Mouse (Mus musculus) heart, embryonic 15.5 days (tissue): ENCODE measurements at regions not wholly inside any gene's neighbourhood (a gene's known extent, or its start where the extent isn't known, plus 50 kb on each side); places are given as distances from the start of the nearest gene placed in this dataset.

Experiments
- ATAC-seq: fragments of 200-750 bp; cut with Nextera tagmentation; replicated peaks from 2 replicates; pipeline ENCODE4 v1.8.0; 2017; ENCODE audit warnings: low read depth, moderate TSS enrichment; ENCODE audit not compliant: insufficient number of reproducible peaks, insufficient read depth, low FRiP score
- H3K27ac ChIP-seq: fragments of 300-500 bp; sonication (generic); 2 replicates; pipeline ENCODE4 v1.5.1; 2015; ENCODE audit warnings: mild to moderate bottlenecking, inconsistent platforms
- H3K27me3 ChIP-seq: fragments of 300-500 bp; sonication (generic); 2 replicates; pipeline ENCODE4 v1.6.1; 2015; ENCODE audit warnings: inconsistent platforms
- H3K36me3 ChIP-seq: fragments of 300-500 bp; sonication (generic); 2 replicates; pipeline ENCODE4 v1.6.1; 2015; ENCODE audit warnings: mild to moderate bottlenecking, inconsistent platforms
- H3K4me1 ChIP-seq: fragments of 300-500 bp; sonication (generic); replicated peaks from 2 replicates; pipeline ENCODE4 v1.6.1; 2015; ENCODE audit warnings: inconsistent platforms
- H3K4me2 ChIP-seq: fragments of 300-500 bp; sonication (generic); 2 replicates; pipeline ENCODE4 v1.6.1; 2015; ENCODE audit warnings: inconsistent platforms, mild to moderate bottlenecking, moderate library complexity
- H3K4me3 ChIP-seq: fragments of 300-500 bp; sonication (generic); 2 replicates; pipeline ENCODE4 v1.5.1; 2015; ENCODE audit warnings: mild to moderate bottlenecking, inconsistent platforms
- H3K9ac ChIP-seq: fragments of 300-500 bp; sonication (generic); 2 replicates; pipeline ENCODE4 v1.6.1; 2015; ENCODE audit warnings: mild to moderate bottlenecking, inconsistent platforms
- H3K9me3 ChIP-seq: fragments of 300-500 bp; sonication (generic); replicated peaks from 2 replicates; pipeline ENCODE4 v1.6.1; 2016; ENCODE audit warnings: inconsistent platforms
- WGBS: fragments of 180-500 bp; shearing (Covaris S2); methylation state at CpG from one replicate; pipeline ENCODE4 v1.1.7; 2015; ENCODE audit warnings: mixed read lengths; 5-methylcytosine and 5-hydroxymethylcytosine counted together

DNA sequence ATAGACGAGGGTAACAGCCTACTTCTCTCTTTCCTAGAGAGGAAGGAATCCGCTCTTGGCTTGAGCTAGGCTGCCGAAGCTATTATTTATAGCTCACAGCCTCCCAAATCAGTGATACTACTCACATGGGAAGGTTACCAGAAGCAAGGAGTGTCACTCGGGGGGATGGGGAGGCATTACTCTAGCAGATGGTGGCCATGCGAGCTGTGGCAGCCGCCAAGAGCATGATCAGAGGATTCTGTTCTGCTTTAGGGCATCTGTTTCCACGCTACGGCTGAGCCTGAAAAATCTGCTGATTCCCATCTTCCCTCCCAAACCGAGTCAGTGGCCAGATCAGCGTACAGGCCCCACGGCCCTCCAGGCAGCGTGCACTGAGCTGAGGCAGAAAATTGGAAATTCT, 79.5 kb downstream of the Kctd12 start:
- H3K9me3 ChIP-seq, result no peaks in the 10 kb centered on the region
- H3K4me1 ChIP-seq, result peaks cover 16% of the 10 kb centered on the region
- WGBS, result 27% methylated on average over 12 of the region's 12 CpGs
- H3K4me3 ChIP-seq, result peak overlapping the region; percentile 19; the same call in 1 of the 2 replicates
- H3K9ac ChIP-seq, result peak overlapping the region; percentile 23; the same call in 1 of the 2 replicates
- peak overlapping the region; percentile 54 for H3K4me2 ChIP-seq
- ATAC-seq, result peak; percentile 67
- no peaks in the 10 kb centered on the region for H3K36me3 ChIP-seq
- H3K27me3 ChIP-seq, result no peaks in the 10 kb centered on the region
- peak overlapping the region; percentile 79 for H3K27ac ChIP-seq

DNA sequence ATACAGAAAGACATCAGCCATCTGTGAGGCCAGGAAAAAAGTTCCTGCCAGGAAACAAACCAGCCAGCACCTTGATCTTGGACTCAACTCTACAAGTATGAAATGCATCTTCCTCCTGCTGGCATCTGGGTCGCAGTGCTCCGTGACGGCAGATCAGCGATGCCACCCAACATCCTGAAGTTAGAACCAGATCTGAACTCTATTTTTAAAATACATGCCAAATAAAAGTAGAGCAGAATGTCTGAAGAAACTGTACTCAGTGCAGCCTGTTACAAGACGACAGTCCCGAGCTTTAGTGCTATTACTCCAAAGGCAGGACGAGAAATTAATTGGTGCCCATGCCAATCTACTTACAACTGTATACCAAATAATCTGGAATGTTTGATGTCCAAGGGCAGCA, 80.2 kb downstream of the Kctd12 start:
- H3K36me3 ChIP-seq, result no peaks in the 10 kb centered on the region
- H3K9ac ChIP-seq, result no peak overlapping the region
- peak overlapping the region; percentile 79 for H3K27ac ChIP-seq
- H3K4me2 ChIP-seq, result peak overlapping the region; percentile 54; the same call in 1 of the 2 replicates
- ATAC-seq, result no peak
- WGBS, result 72% methylated on average over 7 of the region's 7 CpGs
- no peaks in the 10 kb centered on the region for H3K9me3 ChIP-seq
- peaks cover 16% of the 10 kb centered on the region for H3K4me1 ChIP-seq
- H3K4me3 ChIP-seq, result no peak overlapping the region
- no peaks in the 10 kb centered on the region for H3K27me3 ChIP-seq

DNA sequence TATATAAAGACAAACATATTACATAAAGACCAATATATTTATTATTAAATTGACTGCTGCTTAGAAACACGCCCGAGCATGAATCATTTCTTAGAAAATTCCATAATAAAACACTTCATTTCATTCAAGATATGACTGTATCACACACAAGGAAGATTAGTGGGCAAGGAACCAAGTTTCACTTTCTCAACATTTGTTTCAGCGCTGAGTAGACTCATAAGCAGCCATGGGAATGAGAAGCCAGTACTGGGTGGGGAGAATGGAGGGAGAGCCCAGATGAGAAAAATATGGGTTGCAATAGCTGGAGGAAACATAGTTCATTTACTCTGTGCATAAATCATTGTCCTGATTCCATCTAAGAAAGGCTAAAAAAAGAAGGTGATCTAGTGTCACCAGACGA, 84.0 kb downstream of the Kctd12 start:
- H3K36me3 ChIP-seq, result no peaks in the 10 kb centered on the region
- H3K9ac ChIP-seq, result no peak overlapping the region
- H3K9me3 ChIP-seq, result no peaks in the 10 kb centered on the region
- peaks cover 16% of the 10 kb centered on the region for H3K4me1 ChIP-seq
- H3K27ac ChIP-seq, result no peak overlapping the region
- no peak overlapping the region for H3K4me2 ChIP-seq
- no peaks in the 10 kb centered on the region for H3K27me3 ChIP-seq
- WGBS, result 69% methylated on average over 4 of the region's 4 CpGs
- H3K4me3 ChIP-seq, result no peak overlapping the region
- no peak for ATAC-seq

DNA sequence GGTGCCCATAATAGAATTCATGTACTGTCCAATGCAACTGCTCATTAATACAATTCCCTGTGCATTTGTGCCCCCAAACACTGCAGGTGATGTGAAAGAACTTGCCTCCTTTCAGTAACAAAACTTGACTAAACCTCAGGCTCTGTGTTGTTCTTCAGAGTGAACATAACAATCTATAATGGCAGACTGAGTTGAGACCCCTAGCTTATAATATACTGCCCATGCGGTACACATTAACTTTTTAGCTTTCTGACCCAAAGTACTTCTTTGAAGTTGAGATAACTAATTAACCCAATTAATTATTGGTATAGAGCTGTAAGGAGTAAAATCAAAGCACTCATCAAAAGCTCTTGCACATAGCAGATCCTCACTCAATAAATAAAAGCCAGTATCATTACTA, 85.4 kb downstream of the Kctd12 start:
- no peak overlapping the region for H3K9ac ChIP-seq
- WGBS, result 91% methylated on average over 1 of the region's 1 CpGs
- no peaks in the 10 kb centered on the region for H3K9me3 ChIP-seq
- peaks cover 3% of the 10 kb centered on the region for H3K4me1 ChIP-seq
- no peak for ATAC-seq
- no peak overlapping the region for H3K4me3 ChIP-seq
- no peak overlapping the region for H3K4me2 ChIP-seq
- H3K36me3 ChIP-seq, result no peaks in the 10 kb centered on the region
- H3K27me3 ChIP-seq, result no peaks in the 10 kb centered on the region
- H3K27ac ChIP-seq, result no peak overlapping the region

DNA sequence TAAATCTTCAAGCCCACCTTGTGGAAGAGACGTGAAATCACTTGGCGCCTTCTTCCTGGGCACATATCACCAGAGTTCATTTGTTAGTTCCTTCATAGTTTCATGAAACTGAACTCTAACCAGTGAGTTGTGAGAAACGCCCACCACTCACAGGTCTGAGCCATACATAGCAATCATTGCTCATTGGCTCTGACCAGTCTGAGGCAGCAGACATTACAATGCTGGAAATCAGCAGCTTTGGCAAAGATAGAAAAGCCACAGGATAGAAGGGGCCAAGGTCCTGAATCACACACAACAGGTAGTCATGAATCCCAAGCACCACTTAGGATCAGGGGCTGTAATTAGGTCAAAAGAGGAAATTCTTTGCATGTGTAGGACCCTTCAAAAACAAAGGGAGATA, 85.9 kb downstream of the Kctd12 start:
- no peak for ATAC-seq
- 0 out of 2 replicates have a peak, but pooled peaks cover 3% of the 10 kb centered on the region for H3K4me1 ChIP-seq
- no peak overlapping the region for H3K4me3 ChIP-seq
- H3K27me3 ChIP-seq, result no peaks in the 10 kb centered on the region
- 78% methylated on average over 3 of the region's 3 CpGs for WGBS
- H3K9me3 ChIP-seq, result no peaks in the 10 kb centered on the region
- H3K36me3 ChIP-seq, result no peaks in the 10 kb centered on the region
- no peak overlapping the region for H3K4me2 ChIP-seq
- no peak overlapping the region for H3K9ac ChIP-seq
- H3K27ac ChIP-seq, result no peak overlapping the region

DNA sequence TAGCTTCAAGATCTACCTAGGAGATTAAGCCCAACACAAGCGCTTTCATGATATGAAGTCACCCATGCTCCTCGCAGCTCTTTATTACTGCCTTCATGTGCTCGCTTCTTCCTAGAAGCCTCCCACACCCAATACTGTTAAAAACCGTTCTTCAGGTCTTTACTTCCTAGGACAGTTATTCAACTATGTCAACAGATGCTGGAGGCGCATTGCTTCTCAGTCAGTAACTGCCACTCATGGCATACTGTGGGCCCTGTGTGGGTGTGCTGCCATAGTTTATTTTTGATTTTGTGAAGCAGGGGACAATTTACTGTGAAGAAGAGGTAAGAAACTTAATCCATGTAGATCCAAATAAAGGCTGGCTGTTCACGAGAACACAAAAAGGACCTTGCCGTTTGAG, 89.2 kb downstream of the Kctd12 start:
- WGBS, result 89% methylated on average over 7 of the region's 7 CpGs
- ATAC-seq, result no peak
- no peaks in the 10 kb centered on the region for H3K36me3 ChIP-seq

DNA sequence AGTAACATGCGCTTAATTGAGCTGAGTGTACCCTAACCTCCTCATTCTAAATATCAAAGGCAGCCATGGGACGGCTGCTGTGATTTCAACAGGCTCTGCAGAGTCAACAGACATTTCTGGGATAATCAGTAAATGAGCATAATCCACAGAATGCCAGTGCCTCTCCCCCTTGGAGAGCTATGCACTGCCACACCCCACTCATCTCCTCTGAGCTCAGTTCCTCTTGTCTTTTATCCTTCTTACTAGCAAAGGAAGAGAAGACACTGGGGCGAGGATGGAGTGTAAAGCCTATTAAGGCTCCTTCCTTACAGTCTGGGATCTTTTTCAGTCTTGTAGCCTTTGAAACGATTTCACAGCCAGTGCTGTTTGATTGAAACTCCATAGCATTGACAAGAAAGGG, 90.9 kb downstream of the Kctd12 start:
- Histone ChIP-seq H3K27me3 (no peaks in the 10 kb centered on the region), H3K36me3 (no peaks in the 10 kb centered on the region), H3K4me1 (no peaks in the 10 kb centered on the region), H3K4me2 (no peak overlapping the region), H3K27ac (no peak overlapping the region), H3K9ac (no peak overlapping the region), H3K4me3 (no peak overlapping the region), H3K9me3 (no peaks in the 10 kb centered on the region)
- WGBS, result 52% methylated on average over 4 of the region's 4 CpGs
- ATAC-seq, result no peak

More for the DNA sequence above, 89.2 kb downstream of the Kctd12 start:
- Histone ChIP-seq H3K27me3 (no peaks in the 10 kb centered on the region), H3K9ac (no peak overlapping the region), H3K27ac (no peak overlapping the region), H3K4me2 (no peak overlapping the region), H3K4me3 (no peak overlapping the region), H3K9me3 (no peaks in the 10 kb centered on the region), H3K4me1 (no peaks in the 10 kb centered on the region)

DNA sequence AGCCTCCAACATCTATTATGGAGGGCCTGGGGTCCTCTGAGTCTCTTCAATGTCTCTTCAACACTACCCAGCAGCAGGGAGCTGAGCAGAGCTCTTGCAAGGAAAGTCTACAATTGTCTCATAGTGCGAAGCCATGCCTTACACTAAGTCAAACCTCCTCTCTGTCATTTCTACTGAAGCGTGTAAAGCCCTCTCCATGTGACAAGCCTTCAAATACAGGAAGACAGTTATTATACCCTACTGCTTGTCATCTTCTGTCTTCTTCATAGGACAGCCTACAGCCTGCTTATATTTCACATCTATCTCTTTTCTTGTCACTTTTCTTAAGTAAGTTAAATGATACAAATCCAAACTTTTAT, 97.2 kb downstream of the Kctd12 start:
- no peak overlapping the region for H3K9ac ChIP-seq
- H3K9me3 ChIP-seq, result no peaks in the 10 kb centered on the region
- H3K4me2 ChIP-seq, result no peak overlapping the region
- peaks cover 5% of the 10 kb centered on the region; the same call in 1 of the 2 replicates for H3K4me1 ChIP-seq
- no peak for ATAC-seq
- 73% methylated on average over 2 of the region's 2 CpGs for WGBS
- no peaks in the 10 kb centered on the region for H3K27me3 ChIP-seq
- no peak overlapping the region for H3K27ac ChIP-seq
- no peak overlapping the region for H3K4me3 ChIP-seq
- H3K36me3 ChIP-seq, result no peaks in the 10 kb centered on the region

DNA sequence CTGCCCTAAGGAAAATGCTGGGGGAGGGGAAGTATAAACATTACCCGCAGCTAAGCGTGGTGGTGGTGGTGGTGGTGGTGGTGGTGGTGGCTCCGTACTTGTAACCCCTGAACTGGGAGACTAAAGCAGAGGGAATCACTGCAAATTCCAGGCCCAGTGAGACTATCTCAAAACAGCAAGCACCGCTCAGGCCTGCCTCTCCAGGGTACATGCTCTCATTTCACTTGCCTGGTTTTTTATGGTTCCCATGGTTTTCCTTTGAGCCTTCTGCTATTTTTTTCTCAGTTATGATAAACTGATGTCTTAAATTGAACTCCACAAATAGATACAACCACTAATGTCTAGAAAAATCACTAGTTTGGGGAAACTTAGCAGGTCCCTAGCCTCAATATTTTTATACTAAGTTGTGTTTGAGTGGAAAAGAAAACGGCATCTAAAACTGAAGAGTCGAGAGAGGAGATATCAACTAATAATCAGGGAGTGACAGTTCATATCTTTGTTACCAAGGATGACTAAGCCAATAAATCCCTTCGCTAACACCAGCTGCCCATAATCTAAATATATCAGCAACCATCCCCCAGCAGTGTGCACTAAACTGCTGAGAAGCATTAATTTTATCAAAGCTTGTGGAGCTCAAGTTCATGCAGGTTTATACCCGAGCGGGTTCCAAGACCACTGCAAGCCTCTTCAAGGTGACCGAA, 97.7 kb downstream of the Kctd12 start:
- H3K4me1 ChIP-seq, result peaks cover 5% of the 10 kb centered on the region; the same call in 1 of the 2 replicates
- no peak overlapping the region for H3K27ac ChIP-seq
- no peaks in the 10 kb centered on the region for H3K9me3 ChIP-seq
- no peak overlapping the region for H3K4me3 ChIP-seq
- no peak overlapping the region for H3K4me2 ChIP-seq
- no peaks in the 10 kb centered on the region for H3K36me3 ChIP-seq
- WGBS, result 70% methylated on average over 10 of the region's 10 CpGs
- ATAC-seq, result no peak
- H3K9ac ChIP-seq, result no peak overlapping the region
- H3K27me3 ChIP-seq, result no peaks in the 10 kb centered on the region

DNA sequence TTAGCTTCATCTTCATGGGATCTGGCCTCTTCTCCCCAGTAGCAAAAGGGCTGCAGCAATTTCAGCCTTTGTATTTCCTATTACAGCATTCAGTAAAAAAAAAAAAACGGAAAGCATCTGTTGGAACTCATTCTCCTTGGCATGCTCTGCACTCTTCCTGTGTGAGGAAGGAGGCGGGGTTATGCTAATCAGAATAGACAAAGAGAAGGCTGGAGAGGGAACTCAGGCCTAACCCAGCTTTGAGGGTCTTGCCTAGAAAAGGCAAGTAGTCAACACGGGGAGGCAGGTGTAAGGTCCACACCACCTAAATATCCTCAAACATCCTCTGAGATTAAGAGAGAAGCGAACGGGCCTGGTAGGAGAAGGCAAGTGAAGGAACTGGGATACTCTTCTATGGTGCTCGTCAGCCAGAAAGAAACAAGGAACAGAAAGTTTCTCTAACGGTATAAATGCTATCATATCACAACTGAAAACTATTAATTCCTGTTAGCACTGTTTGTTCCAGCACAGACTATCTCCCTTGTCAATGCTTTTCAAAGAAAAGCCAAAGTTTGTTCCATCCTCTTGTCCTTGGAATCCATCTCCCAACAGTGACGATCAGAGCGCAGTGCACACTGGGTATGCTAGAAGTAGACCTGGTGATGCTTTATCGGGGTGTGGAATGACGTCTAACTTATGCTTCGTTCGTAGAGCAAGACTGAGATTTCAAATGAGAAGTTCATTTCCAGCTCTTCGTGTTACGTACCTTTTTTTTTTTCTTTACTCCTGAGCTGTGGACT, 98.9 kb downstream of the Kctd12 start:
- no peak overlapping the region for H3K9ac ChIP-seq
- no peak overlapping the region for H3K4me2 ChIP-seq
- no peaks in the 10 kb centered on the region for H3K36me3 ChIP-seq
- H3K4me3 ChIP-seq, result no peak overlapping the region
- H3K9me3 ChIP-seq, result no peaks in the 10 kb centered on the region
- H3K4me1 ChIP-seq, result peaks cover 5% of the 10 kb centered on the region; the same call in 1 of the 2 replicates
- H3K27ac ChIP-seq, result peak overlapping the region; percentile 58
- 72% methylated on average over 15 of the region's 15 CpGs for WGBS
- peak; percentile 70 for ATAC-seq
- H3K27me3 ChIP-seq, result no peaks in the 10 kb centered on the region

DNA sequence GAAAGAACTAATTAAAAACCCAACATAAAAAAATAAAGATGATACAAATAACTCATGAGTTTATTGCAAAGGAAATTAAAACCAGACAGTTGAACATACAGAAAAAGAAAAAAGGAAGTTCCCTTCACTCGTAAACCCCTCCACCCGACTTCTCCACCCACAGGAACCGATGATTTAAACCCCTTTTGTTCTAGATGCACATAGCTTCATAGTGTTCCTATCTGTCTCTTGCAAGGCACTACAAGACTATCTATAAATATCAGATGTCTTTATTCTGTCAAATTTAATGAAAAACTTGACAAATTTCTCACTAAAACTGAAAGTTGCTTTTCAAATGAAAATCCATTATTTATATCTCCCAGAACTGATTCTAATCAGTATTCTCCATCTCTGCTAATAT, 100.2 kb downstream of the Kctd12 start:
- no peak for ATAC-seq
- no peak overlapping the region for H3K9ac ChIP-seq
- no peak overlapping the region for H3K4me3 ChIP-seq
- H3K9me3 ChIP-seq, result no peaks in the 10 kb centered on the region
- H3K4me2 ChIP-seq, result no peak overlapping the region
- 79% methylated on average over 3 of the region's 3 CpGs for WGBS
- H3K36me3 ChIP-seq, result no peaks in the 10 kb centered on the region
- no peak overlapping the region for H3K27ac ChIP-seq
- no peaks in the 10 kb centered on the region for H3K27me3 ChIP-seq
- peaks cover 5% of the 10 kb centered on the region; the same call in 1 of the 2 replicates for H3K4me1 ChIP-seq
